Mouse (Mus musculus): ENCODE measurements around the gene Pmch.

DNA sequence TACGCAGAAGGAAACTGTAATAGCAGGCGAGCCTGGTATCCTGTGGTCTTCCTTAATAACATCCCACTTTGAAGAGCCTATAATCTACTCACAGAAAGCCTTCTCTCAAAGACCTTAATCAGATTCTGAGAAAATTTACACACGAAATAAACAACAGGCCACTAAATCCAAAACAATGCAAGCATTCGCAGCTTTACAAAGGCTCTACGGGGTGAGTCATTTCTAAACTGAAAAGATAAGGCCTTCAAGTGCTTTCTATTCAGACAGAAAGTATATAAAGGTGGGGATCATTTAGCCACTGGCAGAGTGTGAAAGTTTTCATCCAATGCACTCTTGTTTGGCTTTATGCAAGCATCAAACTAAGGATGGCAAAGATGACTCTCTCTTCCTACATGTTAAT is at the start of gene Pmch:
- TF ChIP-seq POLR2A (IDR thresholded peaks at IDR 0.05; ENCODE audit: borderline replicate concordance, extremely low read depth, insufficient read depth, insufficient read length, poor library complexity, severe bottlenecking) (no peak), CTCF (IDR thresholded peaks at IDR 0.05; ENCODE audit: borderline replicate concordance, extremely low read depth, insufficient read depth, insufficient read length) (no peak)
